Mouse (Mus musculus) midbrain, embryonic 16.5 days (tissue): ENCODE results near the gene Ppp6r2. TPM values are rescaled to one million over a fixed set of nuclear protein-coding genes. Genes with fewer than 3 reads are reported as not detected.

Source experiments
- ATAC-seq: fragments of 200-750 bp; cut with Nextera tagmentation; 2 replicates; pipeline ENCODE4 v1.8.0; 2017; ENCODE audit warnings: moderate TSS enrichment
- H3K27ac ChIP-seq: fragments of 300-500 bp; sonication (generic); 2 replicates; pipeline ENCODE4 v1.5.1; 2014; ENCODE audit warnings: mild to moderate bottlenecking, low read length, mixed read lengths
- H3K27me3 ChIP-seq: fragments of 300-500 bp; sonication (generic); 2 replicates; pipeline ENCODE4 v1.6.1; 2014; ENCODE audit warnings: low read depth, low read length, mixed read lengths; ENCODE audit not compliant: control insufficient read depth, insufficient read depth
- H3K36me3 ChIP-seq: fragments of 300-500 bp; sonication (generic); 2 replicates; pipeline ENCODE4 v1.6.1; 2014; ENCODE audit warnings: mild to moderate bottlenecking, low read length, moderate library complexity, mixed read lengths; ENCODE audit not compliant: control insufficient read depth, insufficient read depth
- H3K4me1 ChIP-seq: fragments of 300-500 bp; sonication (generic); 2 replicates; pipeline ENCODE4 v1.6.1; 2014; ENCODE audit warnings: mild to moderate bottlenecking, low read length, mixed read lengths; ENCODE audit not compliant: control insufficient read depth, insufficient read depth
- H3K4me2 ChIP-seq: fragments of 300-500 bp; sonication (generic); 2 replicates; pipeline ENCODE4 v1.6.1; 2014; ENCODE audit warnings: mild to moderate bottlenecking, low read length, mixed read lengths
- H3K4me3 ChIP-seq: fragments of 300-500 bp; sonication (generic); 2 replicates; pipeline ENCODE4 v1.5.1; 2014; ENCODE audit warnings: low read depth, mild to moderate bottlenecking, low read length, moderate library complexity, mixed read lengths
- H3K9ac ChIP-seq: fragments of 300-500 bp; sonication (generic); 2 replicates; pipeline ENCODE4 v1.6.1; 2014; ENCODE audit warnings: low read depth, low read length, mixed read lengths
- H3K9me3 ChIP-seq: fragments of 300-500 bp; sonication (generic); replicated peaks from 2 replicates; pipeline ENCODE4 v1.6.1; 2014; ENCODE audit warnings: mild to moderate bottlenecking, low read length, mixed read lengths; ENCODE audit not compliant: control insufficient read depth, poor library complexity, severe bottlenecking
- WGBS: fragments of 180-500 bp; shearing (Covaris S2); extraction: QIAGEN DNeasy Blood & Tissue Kit; methylation state at CpG from one replicate; pipeline ENCODE4 v1.1.7; 2014; 5-methylcytosine and 5-hydroxymethylcytosine counted together
- polyA plus RNA-seq: library from polyadenylated mRNA; unstranded; fragments of >200 nt; fragmentation: Nextera tagmentation; extraction: Ambion mirVana; gene quantifications from 2 replicates; pipeline ENCODE4 v1.2.1, GENCODE M21; 2015

Ppp6r2 gene
- polyA plus RNA-seq, 1 experiment from 2014 or later, result 76.7 TPM

GRCm38 (mm10) chr15:89264485-89264884 is 53.1 kb downstream of the Ppp6r2 start:
- Histone ChIP-seq H3K4me3 (no peak overlapping the region), H3K4me1 (no peaks in the 10 kb centered on the region), H3K9ac (no peak overlapping the region), H3K9me3 (no peaks in the 10 kb centered on the region), H3K36me3 (peaks cover 35% of the 10 kb centered on the region), H3K27me3 (no peaks in the 10 kb centered on the region), H3K4me2 (no peak overlapping the region), H3K27ac (no peak overlapping the region)
- 91% methylated on average over 5 of the region's 5 CpGs for WGBS
- no peak for ATAC-seq

DNA sequence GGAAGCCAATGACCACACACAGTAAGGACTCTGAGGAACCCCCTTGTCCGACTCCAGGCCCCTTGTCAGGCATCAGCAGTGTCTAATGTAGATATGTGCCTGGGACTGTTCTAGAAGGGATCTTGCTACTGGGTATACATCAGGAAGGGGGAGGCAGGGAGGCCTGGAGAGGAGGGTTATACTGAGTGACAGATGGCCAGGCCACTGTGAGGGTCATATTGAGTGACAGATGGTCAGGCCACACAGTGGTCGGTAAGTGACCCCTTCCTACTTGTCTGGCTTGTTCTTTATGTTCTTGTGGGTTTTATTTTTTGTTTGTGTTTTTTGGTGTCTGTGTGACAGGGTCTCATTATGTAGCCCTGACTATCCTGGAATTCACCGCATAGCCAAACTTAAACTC is 64.1 kb downstream of the Ppp6r2 start:
- Histone ChIP-seq H3K4me3 (no peak overlapping the region), H3K36me3 (peaks cover 55% of the 10 kb centered on the region), H3K27ac (no peak overlapping the region), H3K27me3 (no peaks in the 10 kb centered on the region), H3K4me2 (no peak overlapping the region), H3K9ac (no peak overlapping the region), H3K9me3 (no peaks in the 10 kb centered on the region), H3K4me1 (no peaks in the 10 kb centered on the region)
- WGBS, result 69% methylated on average over 3 of the region's 3 CpGs
- no peak for ATAC-seq

GRCm38 (mm10) chr15:89277366-89277765 is 66.0 kb downstream of the Ppp6r2 start:
- H3K4me3 ChIP-seq, result no peak overlapping the region
- H3K36me3 ChIP-seq, result peaks cover 54% of the 10 kb centered on the region
- no peak for ATAC-seq
- H3K9me3 ChIP-seq, result no peaks in the 10 kb centered on the region
- no peaks in the 10 kb centered on the region for H3K4me1 ChIP-seq
- no peaks in the 10 kb centered on the region for H3K27me3 ChIP-seq
- H3K4me2 ChIP-seq, result no peak overlapping the region
- H3K9ac ChIP-seq, result no peak overlapping the region
- no peak overlapping the region for H3K27ac ChIP-seq
- WGBS, result 95% methylated on average over 4 of the region's 4 CpGs

GRCm38 (mm10) chr15:89282546-89282945 is 71.2 kb downstream of the Ppp6r2 start:
- Histone ChIP-seq H3K9ac (no peak overlapping the region), H3K36me3 (peaks cover 38% of the 10 kb centered on the region), H3K4me2 (no peak overlapping the region), H3K9me3 (no peaks in the 10 kb centered on the region), H3K4me3 (no peak overlapping the region), H3K4me1 (no peaks in the 10 kb centered on the region), H3K27ac (no peak overlapping the region), H3K27me3 (no peaks in the 10 kb centered on the region)
- WGBS, result 76% methylated on average over 6 of the region's 6 CpGs
- no peak for ATAC-seq

- H3K27me3 ChIP-seq, result no peaks in the 10 kb centered on the region
- 85% methylated on average over 2 of the region's 2 CpGs for WGBS
- H3K4me1 ChIP-seq, result no peaks in the 10 kb centered on the region
- peaks cover 42% of the 10 kb centered on the region for H3K36me3 ChIP-seq
- no peak overlapping the region for H3K4me3 ChIP-seq
- H3K27ac ChIP-seq, result no peak overlapping the region
- ATAC-seq, result no peak
- H3K9me3 ChIP-seq, result no peaks in the 10 kb centered on the region
- H3K4me2 ChIP-seq, result no peak overlapping the region
- H3K9ac ChIP-seq, result no peak overlapping the region
Measured at GRCm38 (mm10) chr15:89284094-89284493, 72.7 kb downstream of the Ppp6r2 start.

DNA sequence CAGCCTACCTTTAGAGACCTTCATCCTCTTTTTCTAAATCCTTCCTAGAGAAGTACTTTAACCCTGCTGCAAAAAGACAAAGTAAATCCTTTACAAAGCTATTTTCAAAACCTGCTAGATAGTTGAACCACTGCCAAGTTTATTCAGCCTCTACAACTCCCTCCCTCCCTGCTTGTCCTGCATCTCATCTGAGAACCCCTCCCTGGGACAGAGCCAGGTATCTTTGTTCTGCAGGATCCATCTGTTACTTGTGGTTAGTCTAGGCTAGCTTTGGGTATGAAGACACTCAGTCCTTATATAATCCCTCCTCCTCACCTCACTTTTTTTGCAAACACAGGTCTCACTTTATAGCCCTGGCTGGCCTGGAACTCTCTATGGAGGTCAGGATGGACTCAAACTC is 73.7 kb downstream of the Ppp6r2 start:
- ATAC-seq, result no peak
- H3K9me3 ChIP-seq, result no peaks in the 10 kb centered on the region
- H3K27ac ChIP-seq, result no peak overlapping the region
- no peaks in the 10 kb centered on the region for H3K27me3 ChIP-seq
- H3K4me1 ChIP-seq, result no peaks in the 10 kb centered on the region
- H3K4me3 ChIP-seq, result no peak overlapping the region
- peaks cover 41% of the 10 kb centered on the region for H3K36me3 ChIP-seq
- no peak overlapping the region for H3K9ac ChIP-seq
- H3K4me2 ChIP-seq, result no peak overlapping the region

GRCm38 (mm10) chr15:89285478-89285877 is 74.1 kb downstream of the Ppp6r2 start:
- WGBS, result 94% methylated on average over 5 of the region's 5 CpGs
- H3K4me1 ChIP-seq, result no peaks in the 10 kb centered on the region
- H3K9me3 ChIP-seq, result no peaks in the 10 kb centered on the region
- ATAC-seq, result no peak
- no peak overlapping the region for H3K4me2 ChIP-seq
- H3K36me3 ChIP-seq, result peaks cover 37% of the 10 kb centered on the region
- H3K27ac ChIP-seq, result 0 out of 2 replicates have a peak overlapping the region, but pooled peaks have one; percentile 12
- no peak overlapping the region for H3K4me3 ChIP-seq
- no peaks in the 10 kb centered on the region for H3K27me3 ChIP-seq
- no peak overlapping the region for H3K9ac ChIP-seq

DNA sequence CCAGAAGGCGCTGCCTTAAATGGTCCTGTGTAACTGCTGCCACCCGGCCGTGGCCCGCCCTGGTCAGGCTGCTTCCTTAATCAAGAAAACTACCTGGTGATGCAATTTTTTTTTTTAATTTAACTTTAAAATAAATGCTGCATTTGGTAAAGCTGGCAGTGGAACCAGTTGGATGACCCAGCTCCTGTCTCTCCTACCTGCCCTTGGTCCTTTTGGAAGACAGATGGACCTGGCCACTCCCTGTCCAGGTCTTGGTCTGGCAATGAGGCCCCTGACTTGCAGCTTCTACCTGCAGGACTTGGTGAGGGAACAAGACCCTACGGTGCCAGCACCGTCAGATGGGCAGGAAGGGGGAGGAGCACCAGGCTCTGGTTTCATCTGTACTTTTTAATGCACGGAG is 74.8 kb downstream of the Ppp6r2 start:
- no peak overlapping the region for H3K27ac ChIP-seq
- 92% methylated on average over 7 of the region's 7 CpGs for WGBS

GRCm38 (mm10) chr15:89286582-89286981 is 75.2 kb downstream of the Ppp6r2 start:
- no peaks in the 10 kb centered on the region for H3K4me1 ChIP-seq
- H3K36me3 ChIP-seq, result peaks cover 36% of the 10 kb centered on the region
- no peaks in the 10 kb centered on the region for H3K27me3 ChIP-seq
- ATAC-seq, result no peak
- H3K27ac ChIP-seq, result no peak overlapping the region
- no peak overlapping the region for H3K9ac ChIP-seq
- 84% methylated on average over 5 of the region's 5 CpGs for WGBS
- H3K9me3 ChIP-seq, result no peaks in the 10 kb centered on the region
- no peak overlapping the region for H3K4me2 ChIP-seq
- no peak overlapping the region for H3K4me3 ChIP-seq

More for the DNA sequence above, 74.8 kb downstream of the Ppp6r2 start:
- H3K27me3 ChIP-seq, result no peaks in the 10 kb centered on the region
- H3K4me1 ChIP-seq, result no peaks in the 10 kb centered on the region
- H3K36me3 ChIP-seq, result peaks cover 34% of the 10 kb centered on the region
- no peak overlapping the region for H3K9ac ChIP-seq
- ATAC-seq, result no peak
- H3K4me2 ChIP-seq, result no peak overlapping the region
- H3K4me3 ChIP-seq, result no peak overlapping the region
- H3K9me3 ChIP-seq, result no peaks in the 10 kb centered on the region
